Mouse (Mus musculus): ENCODE measurements at regions not wholly inside any gene's neighbourhood (a gene's known extent, or its start where the extent isn't known, plus 50 kb on each side); places are given as distances from the start of the nearest gene placed in this dataset.

DNA sequence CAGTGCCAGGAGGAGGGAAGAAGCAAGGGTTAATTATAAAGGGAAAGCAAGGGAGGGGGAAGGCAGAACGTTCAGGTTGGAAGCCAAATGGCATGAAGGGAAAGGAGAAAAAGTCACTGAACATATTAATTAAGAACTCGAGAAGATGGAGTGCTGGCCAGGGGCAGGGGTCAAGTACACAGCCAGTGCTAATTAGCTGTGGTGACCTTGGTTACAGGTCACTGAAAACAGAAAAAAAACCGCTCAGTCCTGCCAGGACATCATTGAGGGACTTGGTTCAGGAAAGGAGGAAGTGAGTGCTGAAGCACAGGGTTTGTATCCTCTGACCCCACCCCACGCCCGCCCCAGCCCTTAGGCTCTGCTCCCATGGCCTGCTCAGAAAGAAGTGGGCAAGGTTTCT is 223.1 kb upstream of the Mocs1 start:
- ATAC-seq: no peak
- H3K4me1 ChIP-seq (ENCODE audit: control insufficient read depth, insufficient read depth, low read length): no peaks in the 10 kb centered on the region
- H3K4me3 ChIP-seq (ENCODE audit: low read depth, low read length): no peak overlapping the region
- 22% methylated on average over 5 of the region's 5 CpGs for WGBS
- no peak for DNase-seq (ENCODE audit: low spot score)
- no peaks in the 10 kb centered on the region for H3K9me3 ChIP-seq (replicated peaks; ENCODE audit: control insufficient read depth, low read length)
- no peak overlapping the region for H3K4me2 ChIP-seq (ENCODE audit: low read length)
- no peak overlapping the region for H3K9ac ChIP-seq (ENCODE audit: low read length)
- no peak overlapping the region for H3K27ac ChIP-seq (ENCODE audit: low read depth, low read length)
- no peaks in the 10 kb centered on the region for H3K36me3 ChIP-seq (ENCODE audit: control insufficient read depth, insufficient read depth, low read length)
- no peaks in the 10 kb centered on the region for H3K27me3 ChIP-seq (replicated peaks; ENCODE audit: control insufficient read depth, insufficient read depth, low read length)

DNA sequence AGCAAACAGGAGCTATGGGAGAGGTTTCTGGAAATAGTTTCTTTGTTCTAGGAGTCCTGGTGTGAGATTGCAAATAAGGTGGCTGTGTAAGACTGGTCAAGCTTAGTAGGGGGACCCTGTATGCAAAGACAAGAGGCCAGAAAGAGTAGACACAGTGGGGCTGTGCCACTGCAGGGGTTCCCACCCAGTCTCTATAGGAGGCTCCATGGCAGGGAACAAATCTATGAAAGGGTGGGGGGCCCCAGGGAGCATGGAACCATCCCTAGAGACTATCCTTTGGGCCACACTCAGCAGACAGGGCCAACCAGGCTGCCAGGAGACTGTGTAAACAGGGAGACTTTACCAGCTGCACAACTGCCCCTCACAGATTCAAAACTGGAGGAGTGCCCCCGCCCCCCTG is 222.6 kb upstream of the Mocs1 start:
- Histone ChIP-seq H3K4me1 (ENCODE audit: control insufficient read depth, insufficient read depth, low read length) (no peaks in the 10 kb centered on the region), H3K4me3 (ENCODE audit: low read depth, low read length) (no peak overlapping the region), H3K9me3 (replicated peaks; ENCODE audit: control insufficient read depth, low read length) (no peaks in the 10 kb centered on the region), H3K27me3 (replicated peaks; ENCODE audit: control insufficient read depth, insufficient read depth, low read length) (no peaks in the 10 kb centered on the region), H3K4me2 (ENCODE audit: low read length) (no peak overlapping the region), H3K36me3 (ENCODE audit: control insufficient read depth, insufficient read depth, low read length) (no peaks in the 10 kb centered on the region), H3K27ac (ENCODE audit: low read depth, low read length) (no peak overlapping the region), H3K9ac (ENCODE audit: low read length) (no peak overlapping the region)
- 73% methylated on average over 1 of the region's 1 CpGs for WGBS
- ATAC-seq (no peak), DNase-seq (ENCODE audit: low spot score) (no peak)

DNA sequence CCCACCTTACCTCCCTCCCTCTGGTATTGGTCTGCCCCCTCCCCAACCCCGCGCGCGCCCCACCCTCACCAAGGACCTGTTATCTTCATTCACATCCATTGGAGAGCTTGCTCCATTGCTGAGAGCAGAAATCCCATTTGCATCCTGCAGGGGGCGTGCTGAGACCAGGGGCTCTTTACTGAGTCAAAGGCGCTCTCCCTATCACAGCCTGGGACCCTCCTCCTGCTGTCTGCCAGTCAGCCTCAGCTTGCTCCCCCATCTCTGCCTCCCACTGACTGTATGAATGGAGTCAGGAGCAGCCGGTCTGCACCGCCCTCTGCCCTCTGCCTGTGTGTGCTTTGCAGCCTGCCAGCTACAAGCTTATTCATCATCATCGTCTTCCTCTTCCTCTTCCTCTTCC is 221.5 kb upstream of the Mocs1 start:
- Histone ChIP-seq H3K4me1 (ENCODE audit: control insufficient read depth, insufficient read depth, low read length) (no peaks in the 10 kb centered on the region), H3K36me3 (ENCODE audit: control insufficient read depth, insufficient read depth, low read length) (no peaks in the 10 kb centered on the region), H3K27ac (ENCODE audit: low read depth, low read length) (no peak overlapping the region), H3K4me2 (ENCODE audit: low read length) (no peak overlapping the region), H3K27me3 (replicated peaks; ENCODE audit: control insufficient read depth, insufficient read depth, low read length) (no peaks in the 10 kb centered on the region), H3K4me3 (ENCODE audit: low read depth, low read length) (no peak overlapping the region), H3K9me3 (replicated peaks; ENCODE audit: control insufficient read depth, low read length) (no peaks in the 10 kb centered on the region), H3K9ac (ENCODE audit: low read length) (no peak overlapping the region)
- 27% methylated on average over 9 of the region's 9 CpGs for WGBS
- peak; percentile 61 for DNase-seq (ENCODE audit: low spot score)
- ATAC-seq: peak; percentile 82

DNA sequence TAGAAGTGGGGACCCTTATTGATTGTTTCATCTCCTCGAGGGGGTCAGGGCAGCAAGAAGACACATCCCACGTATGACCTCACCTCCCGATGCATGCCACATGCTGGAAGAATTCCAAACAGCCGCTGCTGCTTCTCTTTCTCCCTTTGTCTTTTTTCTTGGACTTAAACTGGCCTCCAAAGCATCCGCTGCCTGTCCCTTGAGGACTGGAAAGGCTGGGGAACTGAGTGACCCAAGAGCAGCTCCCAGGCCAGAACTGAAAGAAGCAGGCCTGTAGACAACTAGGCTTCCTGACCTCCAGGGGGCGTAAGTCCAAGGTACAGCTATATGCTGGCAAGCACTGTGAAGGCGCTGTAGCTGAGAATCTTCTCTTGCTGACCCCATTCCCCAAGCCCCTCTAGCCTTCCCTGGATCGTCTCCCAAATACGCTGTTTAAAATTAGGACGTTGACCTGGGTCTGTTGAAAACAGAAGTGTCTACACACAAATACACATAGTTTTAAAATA is 219.8 kb upstream of the Mocs1 start:
- WGBS: 67% methylated on average over 10 of the region's 10 CpGs
- DNase-seq (ENCODE audit: low spot score) (no peak), ATAC-seq (no peak)
- no peak overlapping the region for H3K4me2 ChIP-seq (ENCODE audit: low read length)
- H3K4me1 ChIP-seq (ENCODE audit: control insufficient read depth, insufficient read depth, low read length): 0 out of 2 replicates have a peak, but pooled peaks cover 6% of the 10 kb centered on the region
- H3K27me3 ChIP-seq (replicated peaks; ENCODE audit: control insufficient read depth, insufficient read depth, low read length): no peaks in the 10 kb centered on the region
- no peak overlapping the region for H3K9ac ChIP-seq (ENCODE audit: low read length)
- no peak overlapping the region for H3K4me3 ChIP-seq (ENCODE audit: low read depth, low read length)
- no peaks in the 10 kb centered on the region for H3K9me3 ChIP-seq (replicated peaks; ENCODE audit: control insufficient read depth, low read length)
- no peaks in the 10 kb centered on the region for H3K36me3 ChIP-seq (ENCODE audit: control insufficient read depth, insufficient read depth, low read length)
- H3K27ac ChIP-seq (ENCODE audit: low read depth, low read length): no peak overlapping the region

GRCm38 (mm10) chr17:49212918-49213317 is 215.2 kb upstream of the Mocs1 start:
- no peak overlapping the region for H3K9ac ChIP-seq (ENCODE audit: low read length)
- H3K4me1 ChIP-seq (ENCODE audit: control insufficient read depth, insufficient read depth, low read length): 0 out of 2 replicates have a peak, but pooled peaks cover 9% of the 10 kb centered on the region
- peak overlapping the region; percentile 29; the same call in 1 of the 2 replicates for H3K4me2 ChIP-seq (ENCODE audit: low read length)
- no peak overlapping the region for H3K27ac ChIP-seq (ENCODE audit: low read depth, low read length)
- peak; percentile 72 for ATAC-seq
- H3K27me3 ChIP-seq (replicated peaks; ENCODE audit: control insufficient read depth, insufficient read depth, low read length): no peaks in the 10 kb centered on the region
- no peak overlapping the region for H3K4me3 ChIP-seq (ENCODE audit: low read depth, low read length)
- H3K9me3 ChIP-seq (replicated peaks; ENCODE audit: control insufficient read depth, low read length): no peaks in the 10 kb centered on the region
- DNase-seq (ENCODE audit: low spot score): peak; percentile 69
- WGBS: 44% methylated on average over 13 of the region's 13 CpGs
- no peaks in the 10 kb centered on the region for H3K36me3 ChIP-seq (ENCODE audit: control insufficient read depth, insufficient read depth, low read length)

DNA sequence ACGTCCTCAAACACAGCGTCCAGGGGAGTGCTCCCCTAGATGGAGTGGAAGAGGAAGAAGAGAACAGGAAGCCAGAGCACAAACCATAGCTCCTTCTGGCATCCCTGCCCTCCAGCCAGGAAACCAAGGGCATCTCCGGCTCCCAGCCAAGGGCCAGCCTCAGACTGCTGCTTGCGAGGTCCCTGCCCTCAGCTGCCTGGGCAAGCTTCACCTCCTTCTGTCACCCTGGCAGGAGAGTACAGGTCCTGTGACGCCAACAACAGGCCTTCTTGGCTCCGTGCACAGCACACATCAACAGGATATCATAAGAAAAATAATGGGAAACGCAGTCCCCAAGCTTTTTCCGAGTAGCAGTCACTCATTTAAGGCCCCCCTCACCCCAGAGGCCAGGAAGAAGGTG is 212.9 kb upstream of the Mocs1 start:
- Histone ChIP-seq H3K4me1 (ENCODE audit: control insufficient read depth, insufficient read depth, low read length) (peaks cover 9% of the 10 kb centered on the region; the same call in 1 of the 2 replicates), H3K4me3 (ENCODE audit: low read depth, low read length) (no peak overlapping the region), H3K9ac (ENCODE audit: low read length) (no peak overlapping the region), H3K27me3 (replicated peaks; ENCODE audit: control insufficient read depth, insufficient read depth, low read length) (no peaks in the 10 kb centered on the region), H3K4me2 (ENCODE audit: low read length) (no peak overlapping the region), H3K9me3 (replicated peaks; ENCODE audit: control insufficient read depth, low read length) (no peaks in the 10 kb centered on the region), H3K36me3 (ENCODE audit: control insufficient read depth, insufficient read depth, low read length) (no peaks in the 10 kb centered on the region), H3K27ac (ENCODE audit: low read depth, low read length) (no peak overlapping the region)
- DNase-seq (ENCODE audit: low spot score) (no peak), ATAC-seq (no peak)
- whole genome bisulfite sequencing: 84% methylated on average over 8 of the region's 8 CpGs

DNA sequence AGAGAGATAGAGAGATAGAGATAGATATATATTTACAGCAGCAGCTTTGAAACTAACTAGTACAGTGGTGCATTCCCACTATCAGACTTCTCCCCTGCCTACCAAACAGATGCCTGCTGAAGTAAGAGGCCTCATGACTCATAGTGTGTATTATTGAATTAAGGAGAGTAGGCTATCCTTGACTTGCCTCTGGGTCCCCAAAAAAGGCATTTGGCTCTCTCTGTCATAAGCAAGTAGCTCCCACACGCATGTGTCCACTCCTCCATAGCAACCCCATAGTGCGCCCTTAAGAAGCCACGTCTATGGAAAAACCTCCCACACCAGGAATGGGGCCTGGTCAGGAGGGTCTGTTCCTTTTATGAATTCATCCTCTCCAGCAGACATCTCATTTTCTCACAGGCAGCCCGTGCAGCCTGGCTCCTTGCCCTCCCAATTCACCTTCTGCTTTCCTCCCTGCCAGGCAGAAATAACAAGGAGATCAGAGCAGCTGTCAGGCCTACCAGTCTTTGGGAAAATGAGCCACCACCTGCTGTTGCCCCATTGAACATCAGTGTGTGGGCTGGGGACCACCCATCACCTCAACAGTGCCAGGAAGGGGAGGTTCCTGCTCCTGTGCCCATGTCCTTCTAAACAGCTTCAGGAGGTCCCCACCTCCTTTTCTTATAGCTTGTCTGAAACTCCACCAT is 208.5 kb upstream of the Mocs1 start:
- no peaks in the 10 kb centered on the region; the same call in 1 of the 2 replicates for H3K4me1 ChIP-seq (ENCODE audit: control insufficient read depth, insufficient read depth, low read length)
- no peak overlapping the region for H3K4me3 ChIP-seq (ENCODE audit: low read depth, low read length)
- DNase-seq (ENCODE audit: low spot score) (peak; percentile 72), ATAC-seq (peak; percentile 77)
- no peaks in the 10 kb centered on the region for H3K9me3 ChIP-seq (replicated peaks; ENCODE audit: control insufficient read depth, low read length)
- H3K4me2 ChIP-seq (ENCODE audit: low read length): no peak overlapping the region
- H3K27ac ChIP-seq (ENCODE audit: low read depth, low read length): no peak overlapping the region; the same call in 1 of the 2 replicates
- H3K9ac ChIP-seq (ENCODE audit: low read length): no peak overlapping the region
- WGBS: 38% methylated on average over 4 of the region's 4 CpGs
- H3K27me3 ChIP-seq (replicated peaks; ENCODE audit: control insufficient read depth, insufficient read depth, low read length): no peaks in the 10 kb centered on the region
- no peaks in the 10 kb centered on the region for H3K36me3 ChIP-seq (ENCODE audit: control insufficient read depth, insufficient read depth, low read length)

DNA sequence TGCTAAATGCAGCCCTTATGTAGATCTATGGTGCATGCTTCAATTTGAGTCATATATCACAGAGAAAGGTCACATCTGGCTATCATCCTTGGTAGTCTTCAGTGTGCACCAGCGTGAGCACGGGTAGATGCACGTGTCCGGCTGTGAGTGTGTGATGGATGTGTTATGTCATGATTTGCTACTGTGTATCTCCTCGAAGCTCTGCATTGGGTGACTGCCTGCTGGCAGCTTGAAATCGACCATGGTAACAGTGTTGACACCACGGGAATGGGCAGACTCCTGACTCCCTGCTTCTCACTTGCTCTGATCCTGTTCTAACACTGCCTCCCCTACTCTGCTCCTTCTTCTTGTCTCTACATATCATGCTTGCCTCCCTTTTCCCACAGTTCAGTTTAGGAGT is 204.9 kb upstream of the Mocs1 start:
- H3K27ac ChIP-seq (ENCODE audit: low read depth, low read length): no peak overlapping the region
- no peak overlapping the region for H3K4me2 ChIP-seq (ENCODE audit: low read length)
- no peak overlapping the region for H3K4me3 ChIP-seq (ENCODE audit: low read depth, low read length)
- ATAC-seq: no peak
- no peaks in the 10 kb centered on the region for H3K9me3 ChIP-seq (replicated peaks; ENCODE audit: control insufficient read depth, low read length)
- no peak overlapping the region for H3K9ac ChIP-seq (ENCODE audit: low read length)
- WGBS: 86% methylated on average over 7 of the region's 7 CpGs
- no peaks in the 10 kb centered on the region for H3K27me3 ChIP-seq (replicated peaks; ENCODE audit: control insufficient read depth, insufficient read depth, low read length)
- no peaks in the 10 kb centered on the region for H3K36me3 ChIP-seq (ENCODE audit: control insufficient read depth, insufficient read depth, low read length)
- DNase-seq (ENCODE audit: low spot score): no peak
- no peaks in the 10 kb centered on the region; the same call in 1 of the 2 replicates for H3K4me1 ChIP-seq (ENCODE audit: control insufficient read depth, insufficient read depth, low read length)

DNA sequence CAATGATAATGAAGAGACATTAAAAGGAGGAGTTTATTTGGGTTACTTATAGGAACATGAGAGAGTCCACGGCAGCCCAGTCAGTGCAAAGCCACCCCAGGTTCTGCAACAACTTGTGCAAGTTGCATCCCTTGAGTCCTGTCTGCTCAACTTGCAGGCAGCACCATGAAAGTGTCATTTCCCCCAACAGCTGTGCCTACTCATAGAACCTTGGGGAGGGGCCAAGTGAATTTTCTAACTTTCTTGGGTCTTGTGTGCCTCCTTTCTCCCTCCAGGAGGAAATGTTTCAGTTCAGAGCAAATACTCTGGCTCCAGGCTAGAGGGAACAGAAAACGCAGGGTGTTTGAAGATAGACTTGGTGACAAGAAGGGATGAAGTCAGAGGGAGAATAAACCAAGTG is 204.5 kb upstream of the Mocs1 start:
- Histone ChIP-seq H3K9ac (ENCODE audit: low read length) (no peak overlapping the region), H3K27me3 (replicated peaks; ENCODE audit: control insufficient read depth, insufficient read depth, low read length) (no peaks in the 10 kb centered on the region), H3K36me3 (ENCODE audit: control insufficient read depth, insufficient read depth, low read length) (no peaks in the 10 kb centered on the region), H3K4me2 (ENCODE audit: low read length) (no peak overlapping the region), H3K4me1 (ENCODE audit: control insufficient read depth, insufficient read depth, low read length) (no peaks in the 10 kb centered on the region; the same call in 1 of the 2 replicates), H3K9me3 (replicated peaks; ENCODE audit: control insufficient read depth, low read length) (no peaks in the 10 kb centered on the region), H3K4me3 (ENCODE audit: low read depth, low read length) (no peak overlapping the region), H3K27ac (ENCODE audit: low read depth, low read length) (no peak overlapping the region)
- WGBS: 89% methylated on average over 2 of the region's 2 CpGs
- ATAC-seq (no peak), DNase-seq (ENCODE audit: low spot score) (no peak)

Measured in forebrain, embryonic 14.5 days (tissue).